Mouse (Mus musculus): ENCODE results near the gene Selenbp1.

DNA sequence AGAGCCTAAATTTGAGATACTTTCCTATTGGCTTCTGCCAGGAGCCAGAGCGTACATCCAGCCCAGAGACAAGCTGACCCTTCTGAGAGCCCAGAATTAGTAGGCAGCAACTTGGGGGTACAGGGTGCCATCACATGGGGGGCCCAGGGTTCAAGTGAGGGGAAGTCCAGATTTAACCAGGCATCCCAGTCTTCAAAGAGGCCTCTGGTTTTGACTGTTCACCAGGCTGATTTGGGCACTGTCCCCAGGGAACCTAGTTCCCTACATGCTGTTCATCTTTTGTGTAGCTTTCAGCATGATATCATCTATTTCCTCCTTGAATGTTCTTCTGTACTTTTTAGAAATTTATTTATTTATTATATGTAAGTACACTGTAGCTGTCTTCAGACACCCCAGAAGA is 32.1 kb downstream of the Selenbp1 start:
- TF ChIP-seq CTCF (IDR thresholded peaks at IDR 0.05; ENCODE audit: low read depth) (no peak), EP300 (IDR thresholded peaks at IDR 0.05; ENCODE audit: low read depth) (no peak)

All from liver, postnatal 0 days (tissue).